Mouse (Mus musculus): Measurements from ENCODE around the gene Dbnl. TPM values are rescaled to one million over a fixed set of nuclear protein-coding genes. Genes with fewer than 3 reads are reported as not detected.

Gene Dbnl
- polyA plus RNA-seq, 1 experiment from 2014 or later = 140 TPM

- H3K27ac ChIP-seq = no peak overlapping the region
- no peaks in the 10 kb centered on the region for H3K27me3 ChIP-seq (ENCODE audit: poor library complexity, severe bottlenecking)
- no peaks in the 10 kb centered on the region for H3K36me3 ChIP-seq (replicated peaks)
- no peaks in the 10 kb centered on the region for H3K4me1 ChIP-seq
- DNase-seq (ENCODE audit: extremely low spot score, low spot score) = no peak
- H3K9me3 ChIP-seq = no peaks in the 10 kb centered on the region
- H3K4me3 ChIP-seq = no peak overlapping the region
- WGBS = 79% methylated on average over 5 of the region's 5 CpGs
Observed at GRCm38 (mm10) chr11:5850452-5850851, 62.2 kb downstream of the Dbnl start.

Other genes starting within 250 kb of the Dbnl start
- gene Ccdc117, start 246.3 kb upstream of the Dbnl start, polyA plus RNA-seq (2016; fragmentation: Nextera tagmentation; extraction: Ambion mirVana) = 21.5 and 27.2 TPM in 2 replicates
- not detected in 2 replicates for gene Ankrd36, start 218.8 kb upstream of the Dbnl start, polyA plus RNA-seq (2016; fragmentation: Nextera tagmentation; extraction: Ambion mirVana)
- 160 and 169 TPM in 2 replicates for gene Mrps24, start 72.8 kb upstream of the Dbnl start, polyA plus RNA-seq (2016; fragmentation: Nextera tagmentation; extraction: Ambion mirVana)
- gene Urgcp, start 26.1 kb upstream of the Dbnl start, polyA plus RNA-seq (2016; fragmentation: Nextera tagmentation; extraction: Ambion mirVana) = 19.3 and 20.3 TPM in 2 replicates
- 2.8 and 2.9 TPM in 2 replicates for gene Pgam2, start 15.2 kb downstream of the Dbnl start, polyA plus RNA-seq (2016; fragmentation: Nextera tagmentation; extraction: Ambion mirVana)
- gene Polm, start 49.5 kb downstream of the Dbnl start, polyA plus RNA-seq (2016; fragmentation: Nextera tagmentation; extraction: Ambion mirVana) = 10.1 and 10.6 TPM in 2 replicates
- gene Aebp1, start 73.5 kb downstream of the Dbnl start, polyA plus RNA-seq (2016; fragmentation: Nextera tagmentation; extraction: Ambion mirVana) = 8.0 and 8.8 TPM in 2 replicates
- 158 and 163 TPM in 2 replicates for gene Pold2, start 89.8 kb downstream of the Dbnl start, polyA plus RNA-seq (2016; fragmentation: Nextera tagmentation; extraction: Ambion mirVana)
- 2.6 and 3.1 TPM in 2 replicates for gene Myl7, start 110.3 kb downstream of the Dbnl start, polyA plus RNA-seq (2016; fragmentation: Nextera tagmentation; extraction: Ambion mirVana)
- gene Gck, start 161.6 kb downstream of the Dbnl start, polyA plus RNA-seq (2016; fragmentation: Nextera tagmentation; extraction: Ambion mirVana) = 2.2 and 2.5 TPM in 2 replicates
- gene Ykt6, start 167.2 kb downstream of the Dbnl start, polyA plus RNA-seq (2016; fragmentation: Nextera tagmentation; extraction: Ambion mirVana) = 58.5 and 65.5 TPM in 2 replicates